ENCODE assay signal across 7 mouse cellular contexts in genomic region chr7:79536157-79536641, GRCm38 (mm10).
DNase-seq lines count a peak whose midpoint lies in the region; ATAC-seq lines count a peak whose summit lies in the region.

No protein-coding gene starts in this region.

- H3K9ac ChIP-seq in liver, embryonic 12.5 days, result no peak overlapping the region

- H3K36me3 ChIP-seq in liver, embryonic 12.5 days, result no peaks in the 10 kb centered on the region

- no peaks in the 10 kb centered on the region for H3K9me3 ChIP-seq in liver, embryonic 12.5 days (replicated peaks)

- 4% methylated on average over 27 of the region's 27 CpGs for whole genome bisulfite sequencing in liver, embryonic 12.5 days (ENCODE audit: insufficient replicate concordance)

- H3K4me1 ChIP-seq in liver, embryonic 12.5 days, result peaks cover 5% of the 10 kb centered on the region

- peak overlapping the region; percentile 30 for H3K4me3 ChIP-seq in liver, embryonic 12.5 days

- no peak for ATAC-seq in liver, embryonic 12.5 days

- peaks cover 100% of the 10 kb centered on the region for H3K27me3 ChIP-seq in liver, embryonic 12.5 days (replicated peaks)

- no peak overlapping the region for H3K27ac ChIP-seq in liver, embryonic 12.5 days

- DNase-seq in left cerebral cortex, adult 18-20 months (ENCODE audit: low spot score in 2 of 2), result peak; percentile 57 to 74
- no peak for DNase-seq in left cerebral cortex, adult 8-10 months (ENCODE audit: low spot score in 2 of 2)
- DNase-seq in cerebellum, adult 8-10 months, result peak; percentile 62
- DNase-seq in frontal cortex, postnatal 10 days (ENCODE audit: low spot score in 2 of 2), result peak; percentile 73 to 82
- DNase-seq in right cerebral cortex, postnatal 25 days, result peak; percentile 79
- DNase-seq in gastrocnemius, adult 8-10 months (ENCODE audit: low spot score in 2 of 2), result no peak

- peak overlapping the region; percentile 52 for H3K4me2 ChIP-seq in liver, embryonic 12.5 days

Comparison
In these comparisons a context has a peak if more than half of its experiments do, and no peak if none do; other contexts are left out.
1. DNase-seq: peak in left cerebral cortex, adult 18-20 months (2 of 2), cerebellum, adult 8-10 months (single experiment), frontal cortex, postnatal 10 days (2 of 2) and right cerebral cortex, postnatal 25 days (single experiment); none in left cerebral cortex, adult 8-10 months (0 of 2) and gastrocnemius, adult 8-10 months (0 of 2).